Mouse (Mus musculus) embryonic facial prominence, embryonic 11.5 days (tissue): Measurements from ENCODE around the gene Ncbp2. TPM values are rescaled to one million over a fixed set of nuclear protein-coding genes. Genes with fewer than 3 reads are reported as not detected.

Experiments
- ATAC-seq: fragments of 200-750 bp; cut with Nextera tagmentation; replicated peaks from 2 replicates; pipeline ENCODE4 v1.8.0; 2017; ENCODE audit warnings: low read depth; ENCODE audit not compliant: insufficient number of reproducible peaks, low FRiP score, low TSS enrichment
- DNase-seq: peaks from one replicate; pipeline ENCODE4 v3.0.0-alpha.2; 2015; ENCODE audit warnings: low spot score
- H3K27ac ChIP-seq: fragments of 300-500 bp; sonication (generic); replicated peaks from 2 replicates; pipeline ENCODE4 v1.5.1; 2014; ENCODE audit warnings: mild to moderate bottlenecking, low read depth, low read length, control low read depth
- H3K27me3 ChIP-seq: fragments of 300-500 bp; sonication (generic); 2 replicates; pipeline ENCODE4 v1.6.1; 2014; ENCODE audit warnings: mild to moderate bottlenecking, low read length, moderate library complexity, mixed read lengths; ENCODE audit not compliant: control insufficient read depth, insufficient read depth
- H3K36me3 ChIP-seq: fragments of 300-500 bp; sonication (generic); replicated peaks from 2 replicates; pipeline ENCODE4 v1.6.1; 2014; ENCODE audit warnings: low read depth, mild to moderate bottlenecking, low read length, moderate library complexity, mixed read lengths; ENCODE audit not compliant: control insufficient read depth, insufficient read depth
- H3K4me1 ChIP-seq: fragments of 300-500 bp; sonication (generic); 2 replicates; pipeline ENCODE4 v1.6.1; 2014; ENCODE audit warnings: low read length, mixed read lengths; ENCODE audit not compliant: control insufficient read depth, insufficient read depth
- H3K4me2 ChIP-seq: fragments of 300-500 bp; sonication (generic); 2 replicates; pipeline ENCODE4 v1.6.1; 2014; ENCODE audit warnings: low read depth, mild to moderate bottlenecking, control low read depth, low read length, moderate library complexity
- H3K4me3 ChIP-seq: fragments of 300-500 bp; sonication (generic); 2 replicates; pipeline ENCODE4 v1.5.1; 2014; ENCODE audit warnings: low read depth, low read length, control low read depth
- H3K9ac ChIP-seq: fragments of 300-500 bp; sonication (generic); replicated peaks from 2 replicates; pipeline ENCODE4 v1.6.1; 2014; ENCODE audit warnings: mild to moderate bottlenecking, control low read depth, low read length
- H3K9me3 ChIP-seq: fragments of 300-500 bp; sonication (generic); replicated peaks from 2 replicates; pipeline ENCODE4 v1.6.1; 2016; ENCODE audit warnings: mild to moderate bottlenecking, low read length, inconsistent platforms, mixed read lengths; ENCODE audit not compliant: control insufficient read depth
- WGBS: fragments of 180-500 bp; shearing (Covaris S2); extraction: QIAGEN DNeasy Blood & Tissue Kit; methylation state at CpG from one replicate; pipeline ENCODE4 v1.1.7; 2014; 5-methylcytosine and 5-hydroxymethylcytosine counted together
- polyA plus RNA-seq: library from polyadenylated mRNA; unstranded; fragments of >200 nt; fragmentation: Nextera tagmentation; extraction: Ambion mirVana; gene quantifications from 2 replicates; pipeline ENCODE4 v1.2.1, GENCODE M21; 2014

Gene Ncbp2
- 173 TPM in 2 replicates for polyA plus RNA-seq

- peak; percentile 86 for ATAC-seq
- Histone ChIP-seq H3K27ac (peak within 1 kb of the TSS; percentile 65), H3K9ac (peak within 1 kb of the TSS; percentile 92)
Measured at GRCm38 (mm10) chr16:31948345-31948774, at the start of gene Ncbp2, which contains the start of gene 0610012G03Rik. Gene Ncbp2 (plus strand): TSS chr16:31948513. Gene 0610012G03Rik (minus strand): TSS chr16:31948494.

GRCm38 (mm10) chr16:31898546-31899326 lies 49.6 kb upstream of the Ncbp2 start:
- Histone ChIP-seq H3K4me2 (no peak overlapping the region), H3K36me3 (no peaks in the 10 kb centered on the region), H3K4me1 (no peaks in the 10 kb centered on the region), H3K27ac (no peak overlapping the region), H3K9ac (no peak overlapping the region), H3K4me3 (no peak overlapping the region), H3K9me3 (no peaks in the 10 kb centered on the region), H3K27me3 (no peaks in the 10 kb centered on the region; the same call in 1 of the 2 replicates)
- DNase-seq (no peak), ATAC-seq (no peak)
- WGBS = 84% methylated on average over 18 of the region's 18 CpGs

More at GRCm38 (mm10) chr16:31948345-31948774, at the start of gene Ncbp2, which contains the start of gene 0610012G03Rik:
- peak within 1 kb of the TSS; percentile 90 for H3K4me3 ChIP-seq
- peak; percentile 98 for DNase-seq
- H3K4me1 ChIP-seq = no peaks in the 10 kb centered on the region
- H3K4me2 ChIP-seq = peak within 1 kb of the TSS; percentile 76
- no peaks in the 10 kb centered on the region for H3K27me3 ChIP-seq
- no peaks in the 10 kb centered on the region for H3K9me3 ChIP-seq
- H3K36me3 ChIP-seq = no peaks in the 10 kb centered on the region
- under 1% methylated on average over 47 of the region's 55 CpGs for WGBS

DNA sequence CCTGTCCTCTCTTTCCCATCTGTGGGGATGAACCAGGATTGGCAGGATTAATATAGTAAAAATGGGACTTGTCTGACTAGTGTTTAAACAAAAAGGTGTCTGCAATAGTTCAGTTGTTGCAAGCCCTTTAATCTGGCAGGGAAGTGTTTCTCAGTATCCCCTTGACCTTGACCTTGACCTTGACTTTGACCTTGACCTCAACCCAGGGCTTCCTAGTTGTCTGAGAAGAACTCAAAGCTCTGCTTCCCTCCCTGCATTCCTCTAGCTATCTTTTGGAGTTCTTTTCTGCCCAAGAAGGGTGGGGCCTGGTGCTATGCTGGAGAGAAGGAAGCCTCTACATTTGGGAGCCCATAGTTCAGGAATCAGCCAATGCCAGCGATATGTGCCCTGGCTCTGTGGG lies 46.4 kb upstream of the Ncbp2 start:
- no peak overlapping the region for H3K4me2 ChIP-seq
- 83% methylated on average over 1 of the region's 1 CpGs for WGBS
- H3K27ac ChIP-seq = no peak overlapping the region
- H3K27me3 ChIP-seq = no peaks in the 10 kb centered on the region; the same call in 1 of the 2 replicates
- ATAC-seq (no peak), DNase-seq (no peak)
- H3K36me3 ChIP-seq = no peaks in the 10 kb centered on the region
- H3K9me3 ChIP-seq = no peaks in the 10 kb centered on the region
- H3K4me3 ChIP-seq = no peak overlapping the region
- H3K4me1 ChIP-seq = no peaks in the 10 kb centered on the region; the same call in 1 of the 2 replicates
- H3K9ac ChIP-seq = no peak overlapping the region

- Histone ChIP-seq H3K27ac (no peak overlapping the region), H3K36me3 (no peaks in the 10 kb centered on the region)
Measured at GRCm38 (mm10) chr16:31903239-31903638, 45.1 kb upstream of the Ncbp2 start.

GRCm38 (mm10) chr16:31905331-31905730 lies 43.0 kb upstream of the Ncbp2 start:
- H3K4me3 ChIP-seq = no peak overlapping the region
- WGBS = 75% methylated on average over 4 of the region's 4 CpGs
- H3K4me1 ChIP-seq = no peaks in the 10 kb centered on the region; the same call in 1 of the 2 replicates
- H3K9me3 ChIP-seq = no peaks in the 10 kb centered on the region
- no peak overlapping the region for H3K9ac ChIP-seq
- no peaks in the 10 kb centered on the region for H3K27me3 ChIP-seq
- ATAC-seq (no peak), DNase-seq (no peak)
- no peak overlapping the region for H3K27ac ChIP-seq
- no peak overlapping the region for H3K4me2 ChIP-seq
- no peaks in the 10 kb centered on the region for H3K36me3 ChIP-seq

More at GRCm38 (mm10) chr16:31903239-31903638, 45.1 kb upstream of the Ncbp2 start:
- no peak overlapping the region for H3K4me3 ChIP-seq
- no peak for DNase-seq
- no peak overlapping the region for H3K9ac ChIP-seq
- H3K4me2 ChIP-seq = no peak overlapping the region
- no peaks in the 10 kb centered on the region for H3K27me3 ChIP-seq
- no peak for ATAC-seq
- 86% methylated on average over 8 of the region's 8 CpGs for WGBS
- no peaks in the 10 kb centered on the region; the same call in 1 of the 2 replicates for H3K4me1 ChIP-seq
- no peaks in the 10 kb centered on the region for H3K9me3 ChIP-seq

- H3K4me3 ChIP-seq = no peak overlapping the region; the same call in 1 of the 2 replicates
- no peak overlapping the region for H3K27ac ChIP-seq
- peak overlapping the region; percentile 1; the same call in 1 of the 2 replicates for H3K9ac ChIP-seq
- DNase-seq (peak; percentile 39), ATAC-seq (no peak)
- no peaks in the 10 kb centered on the region; the same call in 1 of the 2 replicates for H3K4me1 ChIP-seq
- H3K27me3 ChIP-seq = no peaks in the 10 kb centered on the region
- no peaks in the 10 kb centered on the region for H3K9me3 ChIP-seq
- no peaks in the 10 kb centered on the region for H3K36me3 ChIP-seq
- WGBS = 28% methylated on average over 20 of the region's 20 CpGs
- H3K4me2 ChIP-seq = 0 out of 2 replicates have a peak overlapping the region, but pooled peaks have one; percentile 17
Measured at GRCm38 (mm10) chr16:31905891-31906825, 42.2 kb upstream of the Ncbp2 start.

DNA sequence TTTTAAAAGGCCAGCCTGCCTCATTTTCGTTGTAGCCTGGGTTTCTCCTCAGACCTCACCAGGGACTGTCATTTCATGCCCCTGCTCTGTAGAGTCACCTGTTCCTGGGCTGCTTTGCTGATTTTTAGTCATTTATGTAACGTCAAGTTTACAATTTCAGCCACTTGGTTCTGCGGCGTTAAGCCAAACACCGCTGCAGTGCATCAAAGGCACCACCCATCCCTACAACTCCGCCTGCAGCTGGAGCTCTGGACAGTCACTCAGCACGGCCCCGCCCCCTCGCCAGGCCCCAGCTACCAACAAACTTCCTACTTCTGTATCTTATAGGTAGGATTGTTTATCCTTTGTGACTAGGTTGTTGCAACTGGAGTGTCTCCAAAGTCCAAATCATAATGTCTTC lies 41.4 kb upstream of the Ncbp2 start:
- no peak overlapping the region for H3K27ac ChIP-seq
- no peak overlapping the region; the same call in 1 of the 2 replicates for H3K4me3 ChIP-seq
- H3K9ac ChIP-seq = peak overlapping the region; percentile 1; the same call in 1 of the 2 replicates
- ATAC-seq = no peak
- no peaks in the 10 kb centered on the region for H3K27me3 ChIP-seq
- no peaks in the 10 kb centered on the region; the same call in 1 of the 2 replicates for H3K4me1 ChIP-seq
- no peaks in the 10 kb centered on the region for H3K36me3 ChIP-seq
- DNase-seq = peak; percentile 59
- H3K9me3 ChIP-seq = no peaks in the 10 kb centered on the region
- WGBS = 12% methylated on average over 9 of the region's 9 CpGs
- peak overlapping the region; percentile 24; the same call in 1 of the 2 replicates for H3K4me2 ChIP-seq
